13 mouse cellular contexts compared by ENCODE assay signal in the genomic region with DNA sequence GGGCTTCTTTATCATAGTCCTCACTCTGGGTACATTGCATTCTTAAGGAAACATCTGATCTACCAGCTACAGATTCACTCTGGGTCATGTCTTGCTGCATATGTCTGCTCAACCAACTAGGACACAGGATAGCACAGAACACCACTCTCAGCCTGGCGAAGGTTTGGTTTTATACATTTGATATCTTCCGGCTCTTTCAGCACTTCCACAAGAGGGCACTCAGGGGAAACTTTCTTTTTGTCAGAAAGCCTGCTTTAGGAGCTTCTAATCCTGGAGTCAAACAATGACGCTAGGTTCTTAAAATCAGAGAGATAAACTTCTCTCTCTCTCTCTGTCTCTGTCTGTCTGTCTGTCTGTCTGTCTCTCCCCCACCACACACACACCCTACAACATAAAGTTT. TPM values are rescaled to one million over a fixed set of nuclear protein-coding genes. Genes with fewer than 3 reads are reported as not detected.
DNase-seq lines count a peak whose midpoint lies in the region; TF ChIP-seq lines count a peak whose summit lies in the region.
"Had no signal": no experiment of that assay in that cellular context is flagged by ENCODE, and none has a peak within 500 bp of the region (broad histone marks: within the 10 kb centered on the region; RNA-seq: fewer than 3 reads in every experiment).

No protein-coding gene starts in this region.

- no peak overlapping the region for H3K27ac ChIP-seq in heart, adult 2 months
- H3K27ac ChIP-seq: embryonic facial prominence, embryonic 12.5 days; forebrain, embryonic 15.5 days; hindbrain, embryonic 13.5 days had no signal

- 37% methylated on average over 3 of the region's 3 CpGs for WGBS in heart, adult 2 months

- H3K4me3 ChIP-seq in heart, adult 2 months, result no peak overlapping the region
- H3K4me3 ChIP-seq: embryonic facial prominence, embryonic 12.5 days; forebrain, embryonic 15.5 days; hindbrain, embryonic 13.5 days had no signal

- no peak overlapping the region for H3K9ac ChIP-seq in heart, adult 2 months (ENCODE audit: low read depth, low read length)
- H3K9ac ChIP-seq: embryonic facial prominence, embryonic 12.5 days; forebrain, embryonic 15.5 days; hindbrain, embryonic 13.5 days had no signal

- no peak for TF ChIP-seq EP300 in heart, adult 2 months (IDR thresholded peaks at IDR 0.05; ENCODE audit: insufficient read depth, low read depth, low read length)

- H3K27me3 ChIP-seq in heart, adult 2 months (ENCODE audit: control insufficient read depth, insufficient read depth, low read length), result no peaks in the 10 kb centered on the region
- H3K27me3 ChIP-seq: embryonic facial prominence, embryonic 12.5 days; forebrain, embryonic 15.5 days; hindbrain, embryonic 13.5 days had no signal

- H3K4me1 ChIP-seq in heart, adult 2 months (ENCODE audit: control insufficient read depth, insufficient read depth, low read length), result no peaks in the 10 kb centered on the region
- H3K4me1 ChIP-seq: embryonic facial prominence, embryonic 12.5 days; forebrain, embryonic 15.5 days; hindbrain, embryonic 13.5 days had no signal

- TF ChIP-seq POLR2A in heart, adult 2 months (IDR thresholded peaks at IDR 0.05; ENCODE audit: insufficient read depth, low read depth, low read length), result no peak

- no peaks in the 10 kb centered on the region for H3K36me3 ChIP-seq in heart, adult 2 months (ENCODE audit: control insufficient read depth, insufficient read depth, low read length)
- H3K36me3 ChIP-seq: embryonic facial prominence, embryonic 12.5 days; forebrain, embryonic 15.5 days; hindbrain, embryonic 13.5 days had no signal

- DNase-seq in heart, adult 2 months, result no peak
- DNase-seq in heart, adult 9 months (ENCODE audit: low spot score in 2 of 2), result no peak
- DNase-seq in left cerebral cortex, postnatal 14 days (ENCODE audit: low spot score in 2 of 2), result peak; percentile 28 to 30
- no peak for DNase-seq in left cerebral cortex, adult 11 months (ENCODE audit: low spot score)
- DNase-seq in ZHBTc4 (ENCODE audit: low read depth, low spot score), result peak; percentile 13
- peak; percentile 30 to 68 for DNase-seq in left cerebral cortex, postnatal 25 days (ENCODE audit: low spot score in 2 of 2)
- no peak for DNase-seq in B cell, adult 2 months
- DNase-seq in ovary, postnatal 14 days (ENCODE audit: low spot score), result no peak
- DNase-seq: lung, postnatal 36 days; thymus, postnatal 36 days had no signal

- intact Hi-C loops in heart, adult 2 months (cut with DNase I), result loop anchor here (10.0 kb wide), 1 partner anchor 171 kb away; no protein-coding TSS in a partner anchor
- intact Hi-C loops in left cerebral cortex, postnatal 14 days (cut with DNase I), result no loop called here
- intact Hi-C loops in left cerebral cortex, postnatal 25 days (cut with DNase I), result loop anchor here (10.0 kb wide), 1 partner anchor 961 kb away; no protein-coding TSS in a partner anchor

- no peaks in the 10 kb centered on the region for H3K79me2 ChIP-seq in heart, adult 2 months (replicated peaks; ENCODE audit: control insufficient read depth, insufficient read depth, low read length)

- TF ChIP-seq CTCF in heart, adult 2 months (IDR thresholded peaks at IDR 0.05), result peak; percentile 45

RNA-seq across cellular contexts. Expression of a gene that starts 27.8 kb away (rescaled TPM):
- total RNA-seq in heart, adult 2 months (2021), result under 1 TPM; 0.09 to 0.13 TPM
- polyA plus RNA-seq in heart, adult 2 months (2012; rRNA removed), result 0.09 and 0.12 TPM in 2 replicates
- total RNA-seq in left cerebral cortex, postnatal 14 days (2021), result 100 to 1,000 TPM in 1 of 2 experiments, 10 to 100 TPM in 1; 91.8 to 116 TPM
- 100 to 1,000 TPM in 1 of 2 experiments, 10 to 100 TPM in 1; 90.6 to 118 TPM for total RNA-seq in left cerebral cortex, postnatal 25 days (2021)

Comparison
In these comparisons a context has a peak if more than half of its experiments do, and no peak if none do; other contexts are left out.
1. DNase-seq: peak in left cerebral cortex, postnatal 14 days (2 of 2), ZHBTc4 (single experiment) and left cerebral cortex, postnatal 25 days (2 of 2); none in heart, adult 2 months (0 of 2), heart, adult 9 months (0 of 2), left cerebral cortex, adult 11 months (single experiment), B cell, adult 2 months (0 of 2) and ovary, postnatal 14 days (single experiment).
2. RNA of a gene that starts 27.8 kb away (total RNA-seq): 90.6 to 118 TPM in left cerebral cortex, postnatal 25 days and 91.8 to 116 TPM in left cerebral cortex, postnatal 14 days; 0.09 to 0.13 TPM in heart, adult 2 months; every median in the first group is over 10 times any median in the second.